Mouse (Mus musculus) spleen, adult 2 months (tissue): ENCODE results near the gene Tbcd.

Experiments used
- CTCF ChIP-seq: fragments of 200-500 bp; IDR thresholded peaks from 2 replicates; pipeline ENCODE4 v1.5.1; 2011; ENCODE audit warnings: mild to moderate bottlenecking, inconsistent platforms; ENCODE audit not compliant: insufficient read depth, insufficient read length, insufficient replicate concordance; ENCODE audit errors: extremely low read depth
- POLR2A ChIP-seq: fragments of 200-500 bp; IDR thresholded peaks from 2 replicates; pipeline ENCODE4 v1.6.1; 2011; ENCODE audit warnings: low read depth, low read length, inconsistent platforms

DNA sequence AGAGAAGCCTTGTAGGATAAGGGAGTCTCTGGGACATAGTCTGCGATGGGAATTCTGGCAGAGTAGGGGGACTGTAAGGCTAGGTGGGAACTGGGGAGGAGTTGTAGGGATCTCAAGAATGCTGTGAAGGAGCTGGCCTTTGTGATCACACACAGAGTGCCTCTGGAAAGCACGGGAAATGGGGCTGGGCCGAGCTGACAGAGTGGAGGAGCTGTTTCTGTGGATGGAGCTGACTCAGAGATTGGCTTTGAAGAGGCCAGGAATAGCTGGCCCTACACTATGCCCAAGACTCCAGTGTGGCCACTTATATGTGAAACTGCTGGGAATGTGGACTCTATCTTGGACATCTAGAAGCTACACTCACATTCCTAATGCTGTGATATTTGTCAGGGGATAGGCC, 84.8 kb downstream of the Tbcd start:
- TF ChIP-seq CTCF (no peak), POLR2A (no peak)
